Mouse (Mus musculus) embryo, embryonic 11 days (tissue): ENCODE results near the gene Fgr.
A peak's percentile ranks its signal among the peaks of the same experiment; 100 is the strongest.

Experiments used
- DNase-seq: peaks from one replicate; pipeline ENCODE4 v3.0.0-alpha.2; 2015

Fgr gene

GRCm38 (mm10) chr4:132959679-132960045, 14.2 kb upstream of the Fgr start:
- no peak for DNase-seq

DNA sequence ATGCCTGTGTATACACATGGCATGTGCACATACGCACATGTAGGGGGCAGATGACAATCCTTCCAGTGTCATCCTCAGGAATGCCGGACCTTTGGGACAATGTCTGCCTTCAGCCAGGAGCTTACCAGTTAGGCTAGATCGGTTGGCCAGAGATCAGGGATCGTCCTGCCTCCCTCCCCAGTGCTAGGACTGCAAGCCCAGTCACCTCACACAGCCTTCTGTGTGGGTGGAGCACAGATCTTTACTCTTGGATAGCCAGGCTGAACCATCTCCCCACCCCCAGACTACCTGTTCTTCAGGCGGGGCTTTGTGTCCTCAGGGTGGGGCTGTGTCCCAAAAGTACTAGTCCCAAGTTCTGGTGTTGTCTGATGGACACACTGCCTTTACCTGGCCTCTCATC, 13.6 kb upstream of the Fgr start:
- DNase-seq = no peak

DNA sequence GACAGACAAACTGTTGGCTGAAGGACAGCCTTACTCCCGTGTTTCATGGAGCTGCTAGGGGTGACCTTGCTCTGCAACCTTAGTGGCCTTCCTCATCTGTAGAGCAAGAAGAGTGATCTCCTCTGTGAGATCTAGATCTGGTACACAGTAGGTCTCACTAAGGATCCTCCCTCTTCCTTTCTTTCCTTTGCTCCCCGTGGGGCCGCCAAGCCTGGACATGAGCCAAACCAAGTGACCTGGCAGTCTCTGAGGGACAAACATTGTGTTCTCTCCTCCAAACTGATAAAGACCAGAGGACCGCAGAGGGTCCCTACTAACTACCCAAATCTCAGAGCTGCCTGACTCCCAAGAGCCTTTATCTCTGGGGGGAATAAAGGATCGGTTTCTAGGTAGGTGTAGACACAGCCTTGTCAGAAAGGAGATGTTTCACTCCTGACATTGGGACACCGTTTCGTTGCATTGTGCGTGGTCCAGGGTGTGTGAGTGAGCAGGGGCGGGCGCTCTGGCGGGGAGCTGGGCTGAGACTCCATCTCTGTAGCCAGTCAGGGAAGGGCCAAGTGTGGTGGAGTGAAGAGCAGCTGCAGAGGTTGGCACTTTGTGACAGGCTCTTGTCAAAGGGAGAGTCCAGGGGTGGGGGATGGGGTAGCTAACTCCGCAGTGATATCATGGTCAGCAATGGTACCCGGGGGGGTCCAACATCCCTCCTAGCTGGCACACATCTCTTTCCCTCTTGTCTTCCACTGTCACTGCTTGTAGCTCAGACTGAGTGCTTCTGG, 12.8 kb upstream of the Fgr start:
- DNase-seq = no peak

GRCm38 (mm10) chr4:132961866-132962265, 12.0 kb upstream of the Fgr start:
- DNase-seq = no peak

DNA sequence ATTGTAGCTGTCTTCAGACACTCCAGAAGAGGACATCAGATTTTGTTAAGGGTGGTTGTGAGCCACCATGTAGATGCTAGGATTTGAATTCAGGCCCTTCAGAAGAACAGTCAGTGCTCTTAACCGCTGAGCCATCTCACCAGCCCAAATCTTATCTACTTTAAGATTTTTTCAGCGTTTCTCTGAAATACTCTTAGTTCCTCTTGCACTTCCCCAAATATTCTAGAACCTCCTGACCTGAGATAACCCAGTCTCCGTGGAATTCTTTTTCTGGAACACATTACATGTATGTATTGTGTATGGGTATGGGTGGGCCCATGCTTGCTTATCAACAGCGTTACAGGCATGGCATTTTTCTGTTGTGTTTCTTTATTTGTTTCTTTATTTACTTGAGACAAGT, 11.3 kb upstream of the Fgr start:
- DNase-seq = no peak

GRCm38 (mm10) chr4:132963436-132963835, 10.5 kb upstream of the Fgr start:
- DNase-seq = no peak

- DNase-seq = no peak
Observed at GRCm38 (mm10) chr4:132964064-132964463, 9.8 kb upstream of the Fgr start.

- DNase-seq = no peak
Observed at GRCm38 (mm10) chr4:132964473-132964872, 9.4 kb upstream of the Fgr start.

GRCm38 (mm10) chr4:132968105-132968938, 5.6 kb upstream of the Fgr start:
- DNase-seq = no peak

DNA sequence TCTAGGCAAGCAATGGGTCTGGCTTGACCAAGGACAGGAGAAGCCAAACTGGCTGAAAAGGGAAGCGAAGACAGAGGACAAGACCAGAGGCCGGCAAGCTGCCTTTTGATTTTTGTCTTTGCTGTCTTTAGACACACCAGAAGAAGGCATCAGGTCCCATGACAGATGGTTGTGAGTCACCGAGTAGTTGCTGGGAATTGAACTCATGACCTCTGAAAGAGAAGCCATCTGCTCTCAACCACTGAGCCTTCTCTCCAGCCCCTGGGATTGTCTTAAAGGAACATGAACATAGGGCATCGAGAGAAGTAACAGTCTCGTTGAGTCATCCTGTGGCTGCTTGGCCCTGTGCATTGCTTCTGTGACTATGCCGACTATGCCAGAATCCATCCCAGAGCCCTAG, 2.3 kb upstream of the Fgr start:
- no peak for DNase-seq

GRCm38 (mm10) chr4:132972101-132972500, 1.8 kb upstream of the Fgr start:
- DNase-seq = no peak

DNA sequence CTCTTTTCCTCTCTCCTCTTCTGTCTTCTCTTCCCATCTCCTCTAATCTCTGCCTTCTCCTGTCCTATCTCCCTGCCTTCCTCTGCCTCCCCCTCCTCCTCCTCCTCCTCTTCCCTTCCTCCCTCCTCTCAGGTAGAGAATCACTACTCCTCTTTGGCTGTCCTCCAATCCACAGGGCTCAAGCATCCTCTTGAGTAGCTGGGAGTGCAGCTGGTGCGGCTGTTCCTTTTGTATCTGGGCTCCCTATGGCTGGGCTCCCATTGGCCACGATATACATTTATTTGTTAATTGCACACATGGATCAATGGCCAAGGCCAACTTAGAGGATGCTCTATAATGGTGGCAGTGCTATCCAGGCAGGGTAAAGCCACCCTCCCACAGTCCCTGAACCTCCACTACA, 1.3 kb upstream of the Fgr start:
- no peak for DNase-seq

GRCm38 (mm10) chr4:132973186-132973585, 709 bp upstream of the Fgr start:
- DNase-seq = no peak

GRCm38 (mm10) chr4:132974904-132975303, 1.0 kb downstream of the Fgr start:
- DNase-seq = peak; percentile 89

- DNase-seq = no peak
Observed at GRCm38 (mm10) chr4:132975791-132976190, 1.9 kb downstream of the Fgr start.

DNA sequence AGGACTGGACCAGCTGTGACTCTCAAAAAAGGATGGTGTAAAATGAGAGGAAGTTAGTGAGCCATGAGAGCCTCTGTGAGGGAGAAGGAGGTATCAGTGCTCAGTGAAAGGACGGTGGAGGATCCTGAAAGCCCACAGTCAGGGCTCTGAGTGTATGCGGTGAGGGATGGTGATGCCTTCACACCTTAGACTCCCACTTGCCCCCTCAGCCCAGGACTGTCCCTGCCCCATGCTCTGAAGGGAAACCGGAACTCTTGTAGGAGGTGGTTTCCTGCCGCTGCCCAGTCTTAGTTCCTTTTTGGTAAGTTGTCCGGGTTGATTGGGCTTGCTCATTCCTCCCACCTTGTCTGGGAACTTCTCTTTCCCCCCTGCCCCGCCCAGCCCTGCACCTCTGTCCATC, 2.8 kb downstream of the Fgr start:
- DNase-seq = no peak

DNA sequence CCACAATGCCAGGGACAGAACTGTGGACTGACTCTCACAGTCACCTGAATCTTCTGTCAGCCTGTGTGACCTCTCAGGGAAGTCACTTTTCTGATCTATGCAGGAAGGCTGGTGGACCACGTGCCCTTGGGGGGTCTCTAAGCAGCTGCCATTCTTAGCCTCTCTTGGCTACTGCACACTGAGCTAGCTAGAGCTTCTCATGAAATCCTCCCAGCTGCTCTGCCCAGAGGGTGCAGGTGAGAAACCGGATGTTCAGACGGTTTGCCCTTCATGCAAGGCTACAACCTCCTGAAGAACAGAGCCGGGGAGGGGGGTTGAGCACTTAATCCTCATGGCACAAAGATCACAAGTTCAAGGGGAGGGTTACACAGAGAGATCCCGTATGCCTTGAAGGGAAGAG, 3.7 kb downstream of the Fgr start:
- no peak for DNase-seq

- no peak for DNase-seq
Observed at GRCm38 (mm10) chr4:132979186-132979585, 5.3 kb downstream of the Fgr start.

GRCm38 (mm10) chr4:132981621-132982020, 7.7 kb downstream of the Fgr start:
- DNase-seq = no peak

GRCm38 (mm10) chr4:132982999-132983398, 9.1 kb downstream of the Fgr start:
- DNase-seq = no peak

- DNase-seq = peak; percentile 90
Observed at GRCm38 (mm10) chr4:132983664-132984512, 10.0 kb downstream of the Fgr start.

DNA sequence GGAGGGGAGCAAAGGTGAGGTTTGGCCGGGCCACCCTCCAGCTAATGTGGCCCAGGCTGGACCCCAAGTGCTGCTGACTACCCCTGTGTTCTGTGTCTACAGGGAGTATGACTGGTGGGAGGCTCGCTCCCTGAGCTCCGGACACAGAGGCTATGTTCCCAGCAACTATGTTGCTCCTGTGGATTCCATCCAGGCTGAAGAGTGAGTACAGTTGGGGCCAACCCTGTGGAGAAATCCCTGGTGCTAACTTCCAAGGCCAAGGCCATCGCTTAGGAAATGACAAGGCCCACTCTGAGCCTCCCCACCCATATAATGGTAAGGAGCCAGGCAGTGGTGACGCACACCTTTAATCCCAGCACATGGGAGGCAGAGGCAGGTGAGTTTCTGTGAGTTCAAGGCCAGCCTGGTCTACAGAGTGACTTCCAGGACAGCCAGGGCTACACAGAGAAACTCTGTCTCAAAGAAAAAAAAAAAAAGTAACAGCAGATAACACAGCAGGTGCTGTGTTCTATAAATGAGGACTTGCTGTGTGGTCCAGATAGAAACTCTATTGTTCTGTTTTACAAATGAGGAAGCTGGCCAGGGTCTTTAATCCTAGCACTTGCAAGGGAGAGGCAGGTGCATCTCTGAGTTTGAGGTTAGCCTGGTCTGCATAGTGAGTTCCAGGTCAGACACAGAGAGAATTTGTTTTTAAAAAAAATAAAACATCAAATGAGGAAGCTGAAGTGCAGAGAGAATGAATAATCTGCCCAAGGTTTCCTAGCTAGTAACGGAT, 14.9 kb downstream of the Fgr start:
- DNase-seq = no peak

GRCm38 (mm10) chr4:132993553-132993952, 19.7 kb downstream of the Fgr start:
- no peak for DNase-seq
